Mouse (Mus musculus) spleen, postnatal 10 days (tissue): ENCODE data around the gene Glud1.
A peak's percentile ranks its signal among the peaks of the same experiment; 100 is the strongest.

Source experiments
- DNase-seq, 2 experiments: peaks; one replicate each; pipeline ENCODE4 v3.0.0; 2021 to 2022; ENCODE audit warnings: low spot score in 2 of 2

The Glud1 gene

GRCm38 (mm10) chr14:34310234-34310965 is at the start of gene Glud1, which contains the start of gene Shld2:
TSS of gene Glud1 (plus strand) at chr14:34310727.
TSS of gene Shld2 (minus strand) at chr14:34310493.
- DNase-seq: peak; percentile 91 to 94

GRCm38 (mm10) chr14:34268046-34268445 is 42.5 kb upstream of the Glud1 start:
- no peak for DNase-seq

DNA sequence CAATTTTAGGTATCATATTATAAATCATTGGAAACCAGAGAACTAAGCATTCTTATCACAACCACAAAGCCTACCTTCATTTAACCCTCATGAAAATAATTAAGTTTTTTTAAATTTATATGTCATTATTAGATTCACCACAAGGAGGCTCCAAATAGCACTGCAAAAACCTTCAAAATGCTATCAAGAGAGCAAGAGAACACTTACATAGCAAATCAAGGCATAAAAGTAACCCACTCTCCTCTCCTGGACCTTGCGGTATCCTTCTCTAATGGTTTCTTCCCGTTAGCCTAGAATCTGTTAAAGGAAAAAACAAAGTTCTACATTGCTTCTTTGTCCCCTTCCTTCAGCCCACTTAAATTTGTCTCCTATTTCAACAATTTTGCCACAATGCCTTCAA is 37.2 kb upstream of the Glud1 start:
- no peak for DNase-seq

GRCm38 (mm10) chr14:34274141-34274540 is 36.4 kb upstream of the Glud1 start:
- no peak for DNase-seq

GRCm38 (mm10) chr14:34275225-34275624 is 35.3 kb upstream of the Glud1 start:
- no peak for DNase-seq

- DNase-seq: no peak
These were observed 30.8 kb upstream of the Glud1 start for GRCm38 (mm10) chr14:34279726-34280125.

DNA sequence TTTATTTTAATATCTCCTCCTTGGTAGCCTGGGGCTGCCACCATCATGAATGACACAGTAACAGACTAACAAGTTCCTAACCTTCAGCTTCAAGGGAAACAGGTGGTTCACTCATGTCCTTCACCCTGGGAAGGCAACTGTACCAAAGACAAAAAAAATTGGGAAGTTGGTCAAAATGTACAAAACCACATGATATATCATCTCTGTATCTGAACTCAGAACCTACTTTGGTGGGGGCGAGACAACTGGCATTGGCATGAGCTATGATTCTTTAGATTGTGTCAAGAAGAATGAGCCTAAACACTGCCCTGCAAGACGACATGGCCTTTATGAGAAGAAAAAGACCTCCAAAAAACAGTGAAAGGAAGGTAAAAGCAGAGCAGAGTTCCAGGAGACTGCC is 29.7 kb upstream of the Glud1 start:
- no peak for DNase-seq

DNA sequence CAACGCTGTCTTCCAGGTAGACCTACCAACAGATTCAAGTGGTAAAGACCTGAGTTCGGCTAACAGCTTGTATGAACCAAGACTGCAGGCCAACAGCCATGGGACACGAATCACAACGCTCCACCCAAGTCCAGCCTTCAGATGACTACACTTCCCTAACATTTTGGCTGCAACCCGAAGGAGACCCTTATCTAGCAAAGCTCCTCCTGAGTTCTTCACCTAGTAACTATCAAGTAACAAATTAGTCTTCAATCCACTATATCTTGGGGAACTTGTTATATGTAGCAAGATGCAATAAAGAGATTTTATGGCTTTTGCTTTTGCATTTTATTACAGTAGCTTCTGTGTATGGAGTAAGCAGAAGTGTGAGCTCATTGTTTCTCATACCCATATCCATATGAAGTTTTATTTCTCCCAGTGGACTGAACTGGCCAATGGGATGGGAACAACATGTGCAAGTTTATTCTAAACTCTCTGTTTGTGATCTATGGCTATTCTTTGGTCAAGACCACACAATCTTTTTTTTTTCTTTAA is 28.7 kb upstream of the Glud1 start:
- DNase-seq: no peak

DNA sequence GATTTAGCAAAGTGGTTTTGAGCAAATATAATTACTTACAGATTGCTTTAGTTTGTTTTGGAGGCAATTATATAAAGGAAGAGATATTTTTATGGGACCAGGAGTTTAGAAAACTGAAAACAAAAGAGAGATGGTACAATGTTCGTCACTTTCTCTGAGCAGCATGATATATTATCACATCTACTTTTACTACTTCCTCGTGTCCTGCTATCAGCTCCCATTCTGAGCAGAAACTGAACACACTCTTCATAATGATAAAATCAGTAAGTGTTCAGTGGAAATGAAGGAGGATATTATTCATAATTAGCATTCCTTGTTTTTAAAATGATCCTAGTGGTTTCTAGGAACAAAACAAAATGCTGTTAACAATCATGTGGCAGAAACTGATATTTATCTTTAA is 22.1 kb upstream of the Glud1 start:
- no peak for DNase-seq

DNA sequence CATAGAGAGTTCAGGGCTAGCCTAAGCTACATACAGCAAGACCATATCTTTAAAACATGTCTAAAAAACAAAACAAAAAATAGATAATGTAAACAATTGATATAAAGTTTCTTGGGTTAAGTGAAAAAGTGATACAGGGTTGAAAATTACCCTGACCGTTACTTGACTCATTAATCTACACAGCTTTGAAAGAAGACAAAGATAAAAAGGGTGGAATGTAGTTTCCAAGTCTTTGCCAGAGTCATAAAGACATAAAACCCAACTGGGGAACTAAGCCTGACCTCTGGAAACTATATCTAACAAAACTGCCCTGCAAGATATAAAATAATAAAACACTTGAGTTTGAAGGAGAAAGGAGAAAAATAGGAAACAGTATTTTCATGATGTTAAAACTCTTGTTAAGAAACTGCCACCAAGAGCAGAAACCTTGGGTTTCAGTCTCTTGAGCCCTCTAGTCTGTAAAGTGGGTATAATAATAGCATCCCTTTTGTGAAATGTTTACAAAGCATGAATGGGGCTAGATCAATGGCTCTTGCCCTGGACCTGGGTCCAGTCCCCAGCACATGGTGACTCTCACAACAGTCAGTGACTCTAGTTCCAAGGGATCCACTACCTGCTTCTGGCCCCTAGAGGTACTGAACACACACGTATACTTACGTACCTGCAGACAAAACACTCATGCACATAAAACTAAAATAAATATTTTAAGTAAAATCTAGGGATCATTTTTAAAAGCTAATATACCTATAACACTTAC is 21.1 kb upstream of the Glud1 start:
- DNase-seq: no peak

GRCm38 (mm10) chr14:34290229-34290628 is 20.3 kb upstream of the Glud1 start:
- DNase-seq: no peak

GRCm38 (mm10) chr14:34293641-34294040 is 16.9 kb upstream of the Glud1 start:
- DNase-seq: no peak

DNA sequence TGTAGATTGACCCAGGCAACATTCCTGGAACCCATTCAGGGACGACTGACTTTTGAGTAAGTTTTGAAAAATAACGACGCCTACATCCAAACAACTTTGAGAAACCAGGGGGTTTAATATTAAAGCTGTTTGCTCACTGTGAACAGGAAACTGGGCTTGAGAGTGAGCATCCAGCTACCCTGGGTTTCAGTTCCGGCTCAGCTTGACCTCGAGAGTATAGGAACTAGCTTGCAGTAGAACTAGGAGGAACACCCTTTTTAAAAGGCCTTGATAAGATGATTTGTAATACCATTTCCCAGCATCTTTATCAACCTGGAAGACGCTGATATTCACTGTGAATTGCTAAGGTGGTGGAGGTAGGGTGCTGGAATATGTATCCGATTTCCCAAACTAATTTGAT is 14.2 kb upstream of the Glud1 start:
- DNase-seq: peak in 1 of 2 experiments; percentile 27

DNA sequence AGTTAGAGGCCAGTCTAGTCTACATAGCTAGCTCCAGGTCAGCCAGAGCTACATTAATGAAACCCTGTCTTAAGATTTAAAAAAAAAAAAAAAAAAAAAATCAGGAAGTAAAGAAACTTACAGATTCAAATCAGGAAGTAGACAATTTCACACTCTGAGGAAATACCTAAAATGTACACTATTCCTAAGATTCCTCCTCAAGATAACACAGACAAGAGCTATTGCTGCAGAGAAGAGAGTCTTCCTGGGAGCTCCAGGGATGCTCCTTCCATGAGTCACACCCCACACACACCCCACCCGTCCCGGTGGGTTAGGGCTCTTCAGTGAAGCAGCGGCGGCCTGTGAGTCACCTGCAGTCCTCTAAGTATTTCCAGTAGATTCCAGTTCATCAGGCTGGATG is 13.5 kb upstream of the Glud1 start:
- DNase-seq: no peak

GRCm38 (mm10) chr14:34297634-34298033 is 12.9 kb upstream of the Glud1 start:
- no peak for DNase-seq

GRCm38 (mm10) chr14:34298871-34299700 is 11.4 kb upstream of the Glud1 start:
- DNase-seq: no peak

DNA sequence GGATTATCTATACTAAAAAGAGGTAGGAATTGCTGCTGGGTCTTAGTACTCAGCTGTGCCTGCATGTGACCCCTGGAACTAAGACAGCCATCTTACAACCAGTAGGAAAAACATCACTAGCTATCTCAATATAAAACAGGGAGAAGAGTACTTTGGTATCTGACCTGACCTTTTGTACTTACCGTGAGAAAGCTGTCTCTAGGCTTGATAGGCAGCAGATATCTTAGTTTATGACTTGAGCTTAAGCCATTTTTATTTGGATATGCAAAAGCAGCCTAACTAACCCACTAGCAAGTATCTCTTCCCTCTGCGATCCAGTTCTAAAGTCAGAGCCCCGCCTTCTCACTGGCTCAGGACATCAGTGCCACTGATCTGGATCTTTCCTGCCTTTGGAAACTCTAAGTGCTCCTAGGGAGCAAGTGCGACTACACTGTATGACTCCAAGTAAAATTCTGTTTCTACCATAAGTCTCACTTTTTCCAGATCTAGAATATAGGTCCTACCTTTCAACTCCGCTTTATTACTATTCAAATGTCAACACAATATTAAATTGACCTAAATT is 7.8 kb upstream of the Glud1 start:
- DNase-seq: no peak

GRCm38 (mm10) chr14:34303265-34303680 is 7.3 kb upstream of the Glud1 start:
- DNase-seq: no peak

GRCm38 (mm10) chr14:34309266-34309665 is 1.3 kb upstream of the Glud1 start:
- no peak for DNase-seq

GRCm38 (mm10) chr14:34309907-34310233 is 657 bp upstream of the Glud1 start:
- DNase-seq: peak in 1 of 2 experiments; percentile 21

DNA sequence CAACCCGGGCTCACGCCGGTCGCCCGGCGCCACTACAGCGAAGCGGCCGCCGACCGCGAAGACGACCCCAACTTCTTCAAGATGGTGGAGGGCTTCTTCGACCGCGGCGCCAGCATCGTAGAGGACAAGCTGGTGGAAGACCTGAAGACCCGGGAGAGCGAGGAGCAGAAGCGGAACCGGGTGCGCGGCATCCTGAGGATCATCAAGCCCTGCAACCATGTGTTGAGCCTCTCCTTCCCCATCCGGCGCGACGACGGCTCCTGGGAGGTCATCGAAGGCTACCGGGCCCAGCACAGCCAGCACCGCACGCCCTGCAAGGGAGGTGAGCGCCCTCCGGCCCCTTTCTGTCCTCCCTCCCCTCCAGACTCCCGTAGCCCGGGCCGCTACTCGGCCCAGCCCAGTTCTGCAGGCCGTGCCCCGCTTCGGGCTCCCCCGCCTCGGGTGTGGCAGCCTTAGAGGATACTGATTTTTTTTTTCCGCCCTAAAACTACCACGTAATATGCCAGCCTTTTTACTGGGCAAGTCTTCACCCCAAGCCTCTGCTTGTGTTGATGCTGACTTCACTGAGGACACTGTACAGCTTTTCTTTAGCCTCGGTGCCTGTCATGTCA is 599 bp downstream of the Glud1 start:
- peak; percentile 55 to 60 for DNase-seq
